Mouse (Mus musculus) heart, postnatal 0 days (tissue): ENCODE measurements at regions not wholly inside any gene's neighbourhood (a gene's known extent, or its start where the extent isn't known, plus 50 kb on each side); places are given as distances from the start of the nearest gene placed in this dataset.

ENCODE experiments used
- CTCF ChIP-seq: IDR thresholded peaks from 2 replicates; pipeline ENCODE4 v1.5.1; 2016; ENCODE audit warnings: antibody characterized with exemption, control low read depth, low read depth
- EP300 ChIP-seq: IDR thresholded peaks from 2 replicates; pipeline ENCODE4 v1.6.1; 2016; ENCODE audit warnings: antibody characterized with exemption, low read depth

- TF ChIP-seq CTCF (no peak), EP300 (no peak)
Observed at GRCm38 (mm10) chr1:35960844-35961243, 107.4 kb upstream of the Hs6st1 start.
